Mouse (Mus musculus): ENCODE data around the gene Prpf39.
A peak's percentile ranks its signal among the peaks of the same experiment; 100 is the strongest.

The Prpf39 gene

GRCm38 (mm10) chr12:65036190-65036870 lies at the start of gene Prpf39:
TSS of gene Prpf39 (plus strand) at chr12:65036333.
- peak; percentile 87 for DNase-seq (ENCODE audit: low spot score)

GRCm38 (mm10) chr12:65007725-65008124 lies 28.4 kb upstream of the Prpf39 start:
- DNase-seq (ENCODE audit: low spot score), result no peak

- no peak for DNase-seq (ENCODE audit: low spot score)
Observed at GRCm38 (mm10) chr12:65022842-65023241, 13.3 kb upstream of the Prpf39 start.

- DNase-seq (ENCODE audit: low spot score), result no peak
Observed at GRCm38 (mm10) chr12:65035839-65036189, 319 bp upstream of the Prpf39 start.

- no peak for DNase-seq (ENCODE audit: low spot score)
Observed at GRCm38 (mm10) chr12:65036892-65037545, 886 bp downstream of the Prpf39 start.

- no peak for DNase-seq (ENCODE audit: low spot score)
Observed at GRCm38 (mm10) chr12:65037546-65037937, 1.4 kb downstream of the Prpf39 start.

GRCm38 (mm10) chr12:65048799-65049198 lies 12.7 kb downstream of the Prpf39 start:
- DNase-seq (ENCODE audit: low spot score), result no peak

- no peak for DNase-seq (ENCODE audit: low spot score)
Observed at GRCm38 (mm10) chr12:65058203-65058602, 22.1 kb downstream of the Prpf39 start.

GRCm38 (mm10) chr12:65061082-65061481 lies 24.9 kb downstream of the Prpf39 start:
- no peak for DNase-seq (ENCODE audit: low spot score)

- no peak for DNase-seq (ENCODE audit: low spot score)
Observed at GRCm38 (mm10) chr12:65065241-65065640, 29.1 kb downstream of the Prpf39 start.

- DNase-seq (ENCODE audit: low spot score), result no peak
Observed at GRCm38 (mm10) chr12:65066234-65066633, 30.1 kb downstream of the Prpf39 start.

- no peak for DNase-seq (ENCODE audit: low spot score)
Observed at GRCm38 (mm10) chr12:65068409-65068808, 32.3 kb downstream of the Prpf39 start.

- DNase-seq (ENCODE audit: low spot score), result no peak
Observed at GRCm38 (mm10) chr12:65072911-65073610, 36.9 kb downstream of the Prpf39 start.

- DNase-seq (ENCODE audit: low spot score), result peak; percentile 99
Observed at GRCm38 (mm10) chr12:65073611-65074178, 37.6 kb downstream of the Prpf39 start, which contains the start of gene Fkbp3. TSS of gene Fkbp3 (minus strand) at chr12:65074007.

- no peak for DNase-seq (ENCODE audit: low spot score)
Observed at GRCm38 (mm10) chr12:65074651-65075050, 38.5 kb downstream of the Prpf39 start.

- DNase-seq (ENCODE audit: low spot score), result peak; percentile 81
Observed at GRCm38 (mm10) chr12:65075085-65075732, 39.1 kb downstream of the Prpf39 start, which contains the start of gene Fancm. TSS of gene Fancm (plus strand) at chr12:65075603.

GRCm38 (mm10) chr12:65075733-65076310 lies 39.7 kb downstream of the Prpf39 start:
- no peak for DNase-seq (ENCODE audit: low spot score)

- no peak for DNase-seq (ENCODE audit: low spot score)
Observed at GRCm38 (mm10) chr12:65076906-65077305, 40.8 kb downstream of the Prpf39 start.

GRCm38 (mm10) chr12:65108746-65109145 lies 72.6 kb downstream of the Prpf39 start:
- no peak for DNase-seq (ENCODE audit: low spot score)

- DNase-seq (ENCODE audit: low spot score), result no peak
Observed at GRCm38 (mm10) chr12:65111503-65111902, 75.4 kb downstream of the Prpf39 start.

GRCm38 (mm10) chr12:65112811-65113210 lies 76.7 kb downstream of the Prpf39 start:
- no peak for DNase-seq (ENCODE audit: low spot score)

Data from spleen, adult 12 weeks (tissue).